Mouse (Mus musculus) left cerebral cortex, postnatal 25 days (tissue): Measurements from ENCODE around the gene Chd6. TPM values are rescaled to one million over a fixed set of nuclear protein-coding genes. Genes with fewer than 3 reads are reported as not detected.
"Not testable (repeated sequence)": the region's sequence is repeated elsewhere in the genome, so short reads cannot be mapped to it uniquely, and the experiment has no call there.

ENCODE experiments used
- DNase-seq, 2 experiments: peaks; one replicate each; pipeline ENCODE4 v3.0.0; 2022; ENCODE audit warnings: low spot score in 2 of 2, mixed read lengths in 1 of 2
- intact Hi-C: fragments of 180-260 bp; cut with DNase I; formaldehyde crosslinking; loops from one replicate; pipeline ENCODE4 v1.15.1; 2025
- total RNA-seq, 2 experiments: library from RNA; stranded (reverse); gene quantifications; 2 replicates each; pipeline ENCODE4 v1.2.3; 2021

The Chd6 gene
- total RNA-seq, 2 experiments from 2014 or later = 56.9 to 67.5 TPM

GRCm38 (mm10) chr2:160996987-160997763 is 111.7 kb downstream of the Chd6 start:
- intact Hi-C loops = no loop called here
- no peak for DNase-seq

- no peak for DNase-seq
- intact Hi-C loops = no loop called here
Observed at GRCm38 (mm10) chr2:160994181-160994580, 114.7 kb downstream of the Chd6 start.

- no peak for DNase-seq
- intact Hi-C loops = no loop called here
Observed at GRCm38 (mm10) chr2:160992465-160992864, 116.4 kb downstream of the Chd6 start.

GRCm38 (mm10) chr2:160990339-160991070 is 118.4 kb downstream of the Chd6 start:
- intact Hi-C loops = no loop called here
- DNase-seq = no peak

GRCm38 (mm10) chr2:160987503-160987902 is 121.4 kb downstream of the Chd6 start:
- intact Hi-C loops = no loop called here
- DNase-seq = no peak

GRCm38 (mm10) chr2:160982636-160983035 is 126.2 kb downstream of the Chd6 start:
- intact Hi-C loops = loop anchor here (2.0 kb wide), 2 partner anchors 28 to 30 kb away; no protein-coding TSS in a partner anchor
- DNase-seq = peak in 1 of 2 experiments; percentile 83

- intact Hi-C loops = loop anchor here (2.0 kb wide), 2 partner anchors 27 to 31 kb away; no protein-coding TSS in a partner anchor
- no peak for DNase-seq
Observed at GRCm38 (mm10) chr2:160981791-160982190, 127.1 kb downstream of the Chd6 start.

GRCm38 (mm10) chr2:160978651-160979050 is 130.2 kb downstream of the Chd6 start:
- intact Hi-C loops = no loop called here
- no peak for DNase-seq

GRCm38 (mm10) chr2:160977248-160977647 is 131.6 kb downstream of the Chd6 start:
- intact Hi-C loops = no loop called here
- DNase-seq = peak in 1 of 2 experiments; percentile 71

GRCm38 (mm10) chr2:160973648-160974215 is 135.1 kb downstream of the Chd6 start:
- intact Hi-C loops = no loop called here
- no peak for DNase-seq

GRCm38 (mm10) chr2:160972103-160972792 is 136.6 kb downstream of the Chd6 start:
- DNase-seq = no peak
- intact Hi-C loops = no loop called here

GRCm38 (mm10) chr2:160962149-160962548 is 146.7 kb downstream of the Chd6 start:
- no peak for DNase-seq
- intact Hi-C loops = no loop called here

GRCm38 (mm10) chr2:160960956-160961646 is 147.8 kb downstream of the Chd6 start:
- intact Hi-C loops = no loop called here
- no peak for DNase-seq

GRCm38 (mm10) chr2:160959901-160960300 is 149.0 kb downstream of the Chd6 start:
- intact Hi-C loops = no loop called here
- DNase-seq = peak in 1 of 2 experiments; percentile 39

GRCm38 (mm10) chr2:160958737-160959136 is 150.1 kb downstream of the Chd6 start:
- peak in 1 of 2 experiments; percentile 50 for DNase-seq
- intact Hi-C loops = no loop called here

- intact Hi-C loops, DNase-seq: not testable (repeated sequence)
Observed at GRCm38 (mm10) chr2:160957801-160958200, 151.1 kb downstream of the Chd6 start.

GRCm38 (mm10) chr2:160957307-160957706 is 151.6 kb downstream of the Chd6 start:
- intact Hi-C loops, DNase-seq: not testable (repeated sequence)

GRCm38 (mm10) chr2:160955331-160955730 is 153.5 kb downstream of the Chd6 start:
- intact Hi-C loops = loop anchor here (2.0 kb wide), 1 partner anchor 27 kb away; no protein-coding TSS in a partner anchor
- DNase-seq = peak; percentile 61 to 85

- intact Hi-C loops = loop anchor here (2.0 kb wide), 1 partner anchor 28 kb away; no protein-coding TSS in a partner anchor
- DNase-seq = peak in 1 of 2 experiments; percentile 63
Observed at GRCm38 (mm10) chr2:160954541-160954940, 154.3 kb downstream of the Chd6 start.
